Mouse (Mus musculus) stomach, postnatal 0 days (tissue): ENCODE measurements around the gene Ulk3. TPM values are rescaled to one million over a fixed set of nuclear protein-coding genes. Genes with fewer than 3 reads are reported as not detected.

ENCODE experiments used
- ATAC-seq: fragments of 200-750 bp; cut with Nextera tagmentation; 2 replicates; pipeline ENCODE4 v1.8.0; 2017; ENCODE audit not compliant: low FRiP score, low TSS enrichment
- DNase-seq: peaks from one replicate; pipeline ENCODE4 v3.0.0-alpha.2; 2016; ENCODE audit warnings: low spot score
- H3K27ac ChIP-seq: fragments of 300-500 bp; sonication (generic); replicated peaks from 2 replicates; pipeline ENCODE4 v1.5.1; 2014; ENCODE audit warnings: mild to moderate bottlenecking, control low read depth
- H3K27me3 ChIP-seq: fragments of 300-500 bp; sonication (generic); 2 replicates; pipeline ENCODE4 v1.6.1; 2014; ENCODE audit warnings: low read length; ENCODE audit not compliant: control insufficient read depth, insufficient read depth
- H3K36me3 ChIP-seq: fragments of 300-500 bp; sonication (generic); 2 replicates; pipeline ENCODE4 v1.6.1; 2014; ENCODE audit warnings: low read length, mixed read lengths; ENCODE audit not compliant: control insufficient read depth, insufficient read depth
- H3K4me1 ChIP-seq: fragments of 300-500 bp; sonication (generic); replicated peaks from 2 replicates; pipeline ENCODE4 v1.6.1; 2014; ENCODE audit warnings: antibody characterized with exemption; ENCODE audit not compliant: control insufficient read depth, insufficient read depth
- H3K4me2 ChIP-seq: fragments of 300-500 bp; sonication (generic); replicated peaks from 2 replicates; pipeline ENCODE4 v1.6.1; 2014; ENCODE audit warnings: low read depth, mild to moderate bottlenecking, control low read depth, moderate library complexity
- H3K4me3 ChIP-seq: fragments of 300-500 bp; sonication (generic); 2 replicates; pipeline ENCODE4 v1.5.1; 2014; ENCODE audit warnings: low read depth, low read length, control low read depth
- H3K9ac ChIP-seq: fragments of 300-500 bp; sonication (generic); 2 replicates; pipeline ENCODE4 v1.6.1; 2014; ENCODE audit warnings: mild to moderate bottlenecking, low read length, control low read depth, mixed read lengths
- H3K9me3 ChIP-seq: fragments of 300-500 bp; sonication (generic); 2 replicates; pipeline ENCODE4 v1.6.1; 2016; ENCODE audit warnings: low read length; ENCODE audit not compliant: control insufficient read depth
- CTCF ChIP-seq: IDR thresholded peaks from 2 replicates; pipeline ENCODE4 v1.5.1; 2016; ENCODE audit warnings: antibody characterized with exemption, low read depth, mild to moderate bottlenecking, moderate library complexity
- EP300 ChIP-seq: optimal IDR thresholded peaks from 2 replicates; pipeline ENCODE3; 2016; ENCODE audit warnings: antibody characterized with exemption
- WGBS: fragments of 180-500 bp; shearing (Covaris S2); extraction: QIAGEN DNeasy Blood & Tissue Kit; methylation state at CpG from one replicate; pipeline ENCODE4 v1.1.7; 2014; 5-methylcytosine and 5-hydroxymethylcytosine counted together
- polyA plus RNA-seq: library from polyadenylated mRNA; unstranded; fragments of >200 nt; fragmentation: Nextera tagmentation; extraction: Ambion mirVana; gene quantifications from 2 replicates; pipeline ENCODE4 v1.2.1, GENCODE M21; 2015

Ulk3 gene
- polyA plus RNA-seq, 1 experiment from 2014 or later = 8.4 TPM

GRCm38 (mm10) chr9:57562896-57563372, 26.3 kb upstream of the Ulk3 start:
- H3K4me3 ChIP-seq = no peak overlapping the region; the same call in 1 of the 2 replicates
- no peaks in the 10 kb centered on the region for H3K27me3 ChIP-seq
- no peak for TF ChIP-seq EP300
- peak overlapping the region; percentile 91 for H3K27ac ChIP-seq
- H3K4me1 ChIP-seq = peaks cover 17% of the 10 kb centered on the region
- H3K9me3 ChIP-seq = no peaks in the 10 kb centered on the region
- peak; percentile 88 for ATAC-seq
- peak overlapping the region; percentile 43 for H3K9ac ChIP-seq
- DNase-seq = peak; percentile 85
- WGBS = 26% methylated on average over 4 of the region's 4 CpGs
- H3K4me2 ChIP-seq = peak overlapping the region; percentile 69
- H3K36me3 ChIP-seq = no peaks in the 10 kb centered on the region

GRCm38 (mm10) chr9:57564609-57565008, 24.6 kb upstream of the Ulk3 start:
- 81% methylated on average over 6 of the region's 6 CpGs for WGBS
- ATAC-seq (no peak), DNase-seq (no peak)
- no peak overlapping the region for H3K4me3 ChIP-seq
- no peak overlapping the region for H3K9ac ChIP-seq
- peaks cover 17% of the 10 kb centered on the region for H3K4me1 ChIP-seq
- H3K4me2 ChIP-seq = no peak overlapping the region
- TF ChIP-seq CTCF = no peak
- no peak for TF ChIP-seq EP300
- no peak overlapping the region for H3K27ac ChIP-seq
- H3K27me3 ChIP-seq = no peaks in the 10 kb centered on the region
- peaks cover 7% of the 10 kb centered on the region; the same call in 1 of the 2 replicates for H3K36me3 ChIP-seq
- H3K9me3 ChIP-seq = no peaks in the 10 kb centered on the region

- DNase-seq = no peak
Measured at GRCm38 (mm10) chr9:57565741-57566221, 23.5 kb upstream of the Ulk3 start.

GRCm38 (mm10) chr9:57566846-57567245, 22.4 kb upstream of the Ulk3 start:
- Histone ChIP-seq H3K27ac (no peak overlapping the region), H3K4me1 (peaks cover 10% of the 10 kb centered on the region), H3K27me3 (no peaks in the 10 kb centered on the region), H3K9ac (no peak overlapping the region), H3K36me3 (peaks cover 7% of the 10 kb centered on the region), H3K4me3 (no peak overlapping the region), H3K9me3 (no peaks in the 10 kb centered on the region), H3K4me2 (no peak overlapping the region)
- 53% methylated on average over 8 of the region's 8 CpGs for whole genome bisulfite sequencing
- peak; percentile 48 for DNase-seq
- peak; percentile 68 for TF ChIP-seq CTCF
- no peak for TF ChIP-seq EP300
- peak; percentile 14; the same call in 1 of the 2 replicates for ATAC-seq

More at GRCm38 (mm10) chr9:57565741-57566221, 23.5 kb upstream of the Ulk3 start:
- no peaks in the 10 kb centered on the region for H3K9me3 ChIP-seq
- H3K4me2 ChIP-seq = no peak overlapping the region
- no peak for ATAC-seq
- H3K9ac ChIP-seq = 0 out of 2 replicates have a peak overlapping the region, but pooled peaks have one; percentile 8
- H3K27me3 ChIP-seq = no peaks in the 10 kb centered on the region
- H3K4me3 ChIP-seq = no peak overlapping the region
- peaks cover 7% of the 10 kb centered on the region for H3K36me3 ChIP-seq
- TF ChIP-seq CTCF (no peak), EP300 (no peak)
- 20% methylated on average over 10 of the region's 10 CpGs for WGBS
- H3K4me1 ChIP-seq = peaks cover 14% of the 10 kb centered on the region
- peak overlapping the region; percentile 73 for H3K27ac ChIP-seq

GRCm38 (mm10) chr9:57568500-57568899, 20.8 kb upstream of the Ulk3 start:
- Histone ChIP-seq H3K4me3 (no peak overlapping the region), H3K4me1 (peaks cover 2% of the 10 kb centered on the region), H3K9me3 (no peaks in the 10 kb centered on the region), H3K36me3 (peaks cover 7% of the 10 kb centered on the region), H3K27me3 (no peaks in the 10 kb centered on the region), H3K4me2 (no peak overlapping the region), H3K27ac (peak overlapping the region; percentile 18; the same call in 1 of the 2 replicates), H3K9ac (no peak overlapping the region)
- no peak for DNase-seq
- TF ChIP-seq CTCF = no peak
- TF ChIP-seq EP300 = no peak
- no peak for ATAC-seq
- 89% methylated on average over 6 of the region's 6 CpGs for WGBS

- Histone ChIP-seq H3K27me3 (no peaks in the 10 kb centered on the region), H3K9ac (no peak overlapping the region), H3K9me3 (no peaks in the 10 kb centered on the region), H3K27ac (no peak overlapping the region), H3K36me3 (peaks cover 14% of the 10 kb centered on the region), H3K4me3 (no peak overlapping the region), H3K4me1 (no peaks in the 10 kb centered on the region), H3K4me2 (no peak overlapping the region)
- DNase-seq = no peak
- TF ChIP-seq CTCF = no peak
- no peak for ATAC-seq
Measured at GRCm38 (mm10) chr9:57574397-57574796, 14.9 kb upstream of the Ulk3 start.
